Mouse (Mus musculus) heart, adult 2 months (tissue): ENCODE results near the gene Ostf1. TPM values are rescaled to one million over a fixed set of nuclear protein-coding genes. Genes with fewer than 3 reads are reported as not detected.

Experiments used
- DNase-seq, 2 experiments: peaks; one replicate each; pipeline ENCODE4 v3.0.0; 2021
- H3K27ac ChIP-seq: fragments of 200-600 bp; 2 replicates; pipeline ENCODE4 v1.8.1; 2022
- H3K27me3 ChIP-seq: fragments of 200-500 bp; 2 replicates; pipeline ENCODE4 v1.6.1; 2012; ENCODE audit warnings: mild to moderate bottlenecking, low read length, inconsistent platforms, mixed read lengths; ENCODE audit not compliant: control insufficient read depth, insufficient read depth
- H3K36me3 ChIP-seq: fragments of 200-500 bp; 2 replicates; pipeline ENCODE4 v1.6.1; 2012; ENCODE audit warnings: low read length, inconsistent platforms; ENCODE audit not compliant: control insufficient read depth, insufficient read depth
- H3K4me1 ChIP-seq: fragments of 200-500 bp; 2 replicates; pipeline ENCODE4 v1.6.1; 2011; ENCODE audit warnings: low read length; ENCODE audit not compliant: control insufficient read depth, insufficient read depth
- H3K4me3 ChIP-seq: fragments of 200-600 bp; 2 replicates; pipeline ENCODE4 v1.8.1; 2022
- H3K79me2 ChIP-seq: fragments of 200-500 bp; replicated peaks from 2 replicates; pipeline ENCODE4 v1.6.1; 2012; ENCODE audit warnings: mild to moderate bottlenecking, inconsistent platforms, low read length, moderate library complexity, mixed read lengths; ENCODE audit not compliant: control insufficient read depth, insufficient read depth
- H3K9ac ChIP-seq: fragments of 200-500 bp; 2 replicates; pipeline ENCODE4 v1.6.1; 2012; ENCODE audit warnings: low read depth, mild to moderate bottlenecking, control low read depth, inconsistent platforms, low read length, mixed read lengths
- CTCF ChIP-seq: fragments of 200-600 bp; IDR thresholded peaks from 2 replicates; pipeline ENCODE4 v1.8.1; 2022; ENCODE audit warnings: antibody characterized with exemption, mild to moderate bottlenecking, moderate library complexity
- EP300 ChIP-seq: fragments of 200-500 bp; IDR thresholded peaks from 2 replicates; pipeline ENCODE4 v1.6.1; 2011; ENCODE audit warnings: low read depth, low read length, control low read depth; ENCODE audit not compliant: insufficient read depth
- POLR2A ChIP-seq: fragments of 200-500 bp; IDR thresholded peaks from 2 replicates; pipeline ENCODE4 v1.6.1; 2011; ENCODE audit warnings: mild to moderate bottlenecking, low read depth, low read length, control low read depth; ENCODE audit not compliant: insufficient read depth
- WGBS: fragments of 180-500 bp; shearing (Covaris S2); methylation state at CpG from one replicate; pipeline ENCODE4 v1.1.7; 2018; 5-methylcytosine and 5-hydroxymethylcytosine counted together
- intact Hi-C: fragments of 180-260 bp; cut with DNase I; formaldehyde crosslinking; loops from one replicate; pipeline ENCODE4 v1.15.1; 2025
- polyA plus RNA-seq: library from polyadenylated mRNA; depleted of rRNA; stranded (reverse); fragments of >200 nt; gene quantifications from 2 replicates; pipeline ENCODE4 v1.2.3, GENCODE M21; 2012
- total RNA-seq, 2 experiments: library from RNA; stranded (reverse); gene quantifications; 2 replicates each; pipeline ENCODE4 v1.2.3; 2021

Ostf1 gene
- total and polyA plus RNA-seq, 3 experiments, result 29.5 to 37.6 (median 35.3) TPM

DNA sequence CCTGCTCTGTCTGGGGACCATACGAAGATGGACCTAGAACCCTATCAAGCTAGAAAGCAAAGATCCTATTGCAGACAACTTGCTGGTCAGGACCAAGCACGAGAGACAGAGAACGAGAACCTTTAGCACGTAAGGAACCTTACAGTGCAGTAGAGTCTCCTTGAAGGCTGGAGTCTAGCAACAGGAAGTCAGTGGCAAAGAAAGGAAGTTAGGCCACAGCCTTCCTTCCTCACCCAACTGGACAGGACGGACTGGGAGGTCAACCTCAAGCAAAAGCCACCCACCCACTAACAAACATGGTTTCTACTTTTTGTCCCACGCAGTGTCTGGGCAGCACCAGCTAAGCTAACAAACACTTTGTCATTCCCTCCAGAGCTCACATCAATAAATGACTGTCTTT is 48.7 kb downstream of the Ostf1 start:
- Histone ChIP-seq H3K36me3 (peaks cover 4% of the 10 kb centered on the region; the same call in 1 of the 2 replicates), H3K27me3 (no peaks in the 10 kb centered on the region), H3K9ac (no peak overlapping the region), H3K4me1 (peaks cover 4% of the 10 kb centered on the region; the same call in 1 of the 2 replicates), H3K79me2 (no peaks in the 10 kb centered on the region), H3K27ac (no peak overlapping the region), H3K4me3 (no peak overlapping the region)
- 59% methylated on average over 6 of the region's 6 CpGs for WGBS
- no peak for DNase-seq
- no peak for TF ChIP-seq CTCF
- no peak for TF ChIP-seq EP300
- no peak for TF ChIP-seq POLR2A
- intact Hi-C loops, result no loop called here

DNA sequence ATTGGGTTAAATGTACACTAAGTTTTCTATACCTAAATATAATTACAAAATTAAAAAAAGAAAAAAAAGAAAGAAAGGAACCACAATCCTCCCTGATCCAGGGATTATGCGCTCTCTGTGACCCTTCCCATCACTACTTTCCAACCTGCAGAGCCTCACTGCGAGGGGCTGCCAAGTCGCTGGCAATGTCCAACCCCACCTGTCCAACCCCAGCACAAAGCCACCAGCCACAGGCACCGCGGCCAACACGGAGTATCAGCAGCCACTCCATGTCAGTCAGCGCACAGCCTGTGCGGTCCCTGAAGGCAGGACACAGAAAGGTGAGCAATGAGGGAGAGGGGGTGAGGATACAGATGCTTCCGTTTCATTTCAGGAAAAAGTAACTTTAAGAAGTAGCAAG is 49.4 kb downstream of the Ostf1 start:
- Histone ChIP-seq H3K4me3 (no peak overlapping the region), H3K4me1 (peaks cover 4% of the 10 kb centered on the region; the same call in 1 of the 2 replicates), H3K79me2 (no peaks in the 10 kb centered on the region), H3K27me3 (no peaks in the 10 kb centered on the region), H3K27ac (no peak overlapping the region), H3K9ac (no peak overlapping the region), H3K36me3 (peaks cover 4% of the 10 kb centered on the region; the same call in 1 of the 2 replicates)
- no peak for DNase-seq
- no peak for TF ChIP-seq POLR2A
- no peak for TF ChIP-seq EP300
- no peak for TF ChIP-seq CTCF
- WGBS, result 95% methylated on average over 9 of the region's 9 CpGs
- intact Hi-C loops, result no loop called here

DNA sequence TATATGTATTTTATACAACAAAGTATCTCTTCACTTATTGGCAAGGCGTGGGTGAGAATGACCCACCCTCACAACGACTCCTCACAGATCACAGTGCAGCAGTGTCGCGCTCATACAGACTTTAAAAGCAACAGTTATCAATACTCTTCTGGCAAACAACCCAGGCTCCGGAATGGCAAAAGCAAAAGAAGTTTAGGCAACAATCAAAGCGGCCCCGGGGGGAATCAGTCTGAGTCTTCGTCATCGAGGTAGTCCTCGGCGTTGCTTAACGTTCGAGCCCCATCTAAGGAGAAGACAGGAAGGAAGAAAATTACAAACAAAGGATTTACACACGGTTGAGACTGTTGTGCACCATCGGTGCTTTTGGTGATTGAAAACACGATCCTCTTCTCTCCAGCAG is 50.6 kb downstream of the Ostf1 start:
- intact Hi-C loops, result no loop called here
- Histone ChIP-seq H3K27ac (no peak overlapping the region), H3K4me3 (no peak overlapping the region), H3K36me3 (peaks cover 4% of the 10 kb centered on the region; the same call in 1 of the 2 replicates), H3K4me1 (peaks cover 4% of the 10 kb centered on the region; the same call in 1 of the 2 replicates), H3K27me3 (no peaks in the 10 kb centered on the region), H3K79me2 (no peaks in the 10 kb centered on the region), H3K9ac (no peak overlapping the region)
- TF ChIP-seq POLR2A (no peak), EP300 (no peak), CTCF (no peak)
- no peak for DNase-seq
- 90% methylated on average over 16 of the region's 16 CpGs for WGBS

DNA sequence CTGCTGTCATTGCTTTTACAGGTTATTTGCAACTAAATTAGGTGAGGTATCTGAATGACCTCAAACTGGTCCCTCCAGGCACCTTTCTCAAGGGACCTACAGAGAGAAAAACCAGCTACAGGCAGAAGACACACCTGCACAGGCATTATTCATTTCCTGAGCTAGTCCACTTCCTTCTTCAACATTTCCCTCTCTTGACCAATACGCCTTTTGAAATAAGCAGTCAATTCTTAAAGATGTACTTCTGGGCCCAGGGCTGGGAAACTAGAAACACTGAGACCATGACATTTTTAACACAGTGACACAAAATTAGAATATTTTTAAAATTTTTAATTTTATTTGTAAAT is 52.6 kb downstream of the Ostf1 start:
- TF ChIP-seq CTCF (no peak), EP300 (no peak), POLR2A (no peak)
- Histone ChIP-seq H3K79me2 (no peaks in the 10 kb centered on the region), H3K9ac (no peak overlapping the region), H3K4me3 (no peak overlapping the region), H3K36me3 (peaks cover 2% of the 10 kb centered on the region; the same call in 1 of the 2 replicates), H3K27ac (no peak overlapping the region), H3K27me3 (no peaks in the 10 kb centered on the region), H3K4me1 (peaks cover 4% of the 10 kb centered on the region; the same call in 1 of the 2 replicates)
- DNase-seq, result no peak
- intact Hi-C loops, result no loop called here
- WGBS, result 84% methylated on average over 1 of the region's 1 CpGs

DNA sequence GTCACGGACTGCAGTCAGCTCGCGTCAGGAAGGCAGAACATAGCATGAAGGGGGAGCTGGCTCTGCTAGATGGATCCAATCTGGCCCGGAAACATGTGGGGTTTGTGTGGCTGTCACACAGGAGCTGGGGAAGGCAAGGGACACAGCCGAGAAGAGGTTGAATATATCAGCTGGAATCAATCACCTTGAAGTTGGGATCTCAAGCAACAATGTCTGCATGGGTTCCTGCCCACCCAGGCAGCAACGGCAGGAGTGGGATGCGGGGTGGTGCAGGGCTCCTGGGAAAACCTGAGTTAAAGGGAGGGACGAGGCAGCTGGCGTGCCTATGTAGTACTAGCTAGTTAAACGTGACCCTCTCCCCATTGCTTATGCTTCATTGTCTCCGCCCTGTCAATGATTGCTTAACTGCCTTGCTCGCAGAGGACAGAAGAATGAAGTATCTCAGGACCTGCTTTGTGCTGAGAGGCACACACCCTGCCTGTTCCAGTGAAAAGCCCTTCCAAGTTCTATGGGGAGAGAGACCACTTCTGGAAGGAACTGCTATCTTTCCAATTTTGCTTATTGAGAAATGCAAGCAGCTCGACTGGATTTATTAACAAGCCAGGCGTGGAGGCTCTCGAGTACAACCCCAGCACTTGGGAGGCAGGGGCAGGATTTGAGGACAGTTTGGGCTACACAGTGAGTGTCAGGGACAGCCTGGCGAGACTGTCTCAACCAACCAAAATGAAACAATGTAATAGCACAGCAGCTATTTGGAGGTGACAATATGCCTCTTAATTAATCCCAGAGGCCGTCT is 53.2 kb downstream of the Ostf1 start:
- Histone ChIP-seq H3K4me3 (no peak overlapping the region), H3K27me3 (no peaks in the 10 kb centered on the region), H3K4me1 (peaks cover 3% of the 10 kb centered on the region; the same call in 1 of the 2 replicates), H3K36me3 (no peaks in the 10 kb centered on the region), H3K79me2 (no peaks in the 10 kb centered on the region), H3K27ac (no peak overlapping the region), H3K9ac (no peak overlapping the region)
- 79% methylated on average over 17 of the region's 17 CpGs for WGBS
- DNase-seq, result no peak
- no peak for TF ChIP-seq POLR2A
- no peak for TF ChIP-seq EP300
- intact Hi-C loops, result no loop called here

DNA sequence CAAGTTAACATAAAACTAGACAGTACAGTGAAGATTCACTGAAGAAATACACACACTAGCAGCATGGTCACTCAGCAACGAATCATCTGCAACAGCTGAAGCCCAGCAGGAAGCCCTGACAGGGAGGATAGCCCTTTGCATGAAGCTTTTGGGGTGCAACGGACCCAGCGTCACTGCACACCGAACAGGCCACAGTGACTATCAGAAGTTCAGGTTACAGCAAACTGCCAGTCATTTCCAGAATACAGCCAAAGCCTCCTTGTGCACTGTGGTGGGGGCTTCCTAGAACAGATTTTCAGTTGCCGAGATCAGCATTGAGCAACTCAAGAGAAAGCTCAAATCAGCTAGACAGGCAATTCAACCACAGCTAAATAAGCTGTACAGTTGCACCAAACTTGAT is 54.3 kb downstream of the Ostf1 start:
- TF ChIP-seq EP300 (no peak), POLR2A (no peak), CTCF (no peak)
- Histone ChIP-seq H3K79me2 (no peaks in the 10 kb centered on the region), H3K27me3 (no peaks in the 10 kb centered on the region), H3K27ac (no peak overlapping the region), H3K9ac (no peak overlapping the region), H3K4me1 (no peaks in the 10 kb centered on the region), H3K4me3 (no peak overlapping the region), H3K36me3 (no peaks in the 10 kb centered on the region)
- intact Hi-C loops, result no loop called here
- no peak for DNase-seq
- 87% methylated on average over 5 of the region's 5 CpGs for WGBS
